Mouse (Mus musculus): ENCODE data around the gene Ush2a.

The Ush2a gene

DNA sequence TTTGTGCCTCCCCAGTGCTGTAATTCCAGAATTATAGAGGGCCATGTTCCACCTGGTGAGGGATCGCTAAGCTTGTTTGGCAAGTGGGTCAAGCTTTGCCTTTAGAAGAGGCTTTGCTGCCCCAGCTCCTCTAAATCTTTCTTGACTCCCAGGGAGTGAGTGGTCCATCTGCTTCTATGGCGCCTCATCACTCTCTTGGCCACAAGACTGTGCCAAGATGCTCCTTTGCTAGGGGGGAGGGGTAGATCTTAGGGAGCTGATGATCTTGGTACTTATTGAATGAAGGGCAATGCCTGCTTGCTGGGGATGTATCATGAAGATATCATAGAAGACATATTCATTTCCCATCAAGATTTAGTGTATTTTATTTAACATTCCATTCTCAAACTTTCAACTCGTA lies 279.7 kb downstream of the Ush2a start:
- DNase-seq (ENCODE audit: low read depth, low spot score), result no peak

DNA sequence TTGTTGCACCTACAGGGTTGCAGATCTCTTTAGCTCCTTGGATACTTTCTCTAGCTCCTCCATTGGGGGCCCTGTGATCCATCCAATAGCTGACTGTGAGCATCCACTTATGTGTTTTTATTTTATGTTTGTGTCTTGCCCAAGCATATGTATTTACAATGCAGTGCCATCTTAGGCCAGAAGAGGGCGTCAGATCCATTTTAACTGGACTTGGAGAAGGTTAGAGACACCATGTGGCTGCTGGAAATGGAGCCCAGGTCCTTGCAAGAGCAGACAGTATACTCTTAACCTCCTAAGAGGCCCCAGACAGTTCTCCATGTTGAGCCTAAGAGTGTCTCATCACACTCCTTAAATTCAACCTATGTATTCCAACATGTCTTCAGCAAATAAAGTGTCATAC lies 281.5 kb downstream of the Ush2a start:
- DNase-seq (ENCODE audit: low read depth, low spot score), result no peak

DNA sequence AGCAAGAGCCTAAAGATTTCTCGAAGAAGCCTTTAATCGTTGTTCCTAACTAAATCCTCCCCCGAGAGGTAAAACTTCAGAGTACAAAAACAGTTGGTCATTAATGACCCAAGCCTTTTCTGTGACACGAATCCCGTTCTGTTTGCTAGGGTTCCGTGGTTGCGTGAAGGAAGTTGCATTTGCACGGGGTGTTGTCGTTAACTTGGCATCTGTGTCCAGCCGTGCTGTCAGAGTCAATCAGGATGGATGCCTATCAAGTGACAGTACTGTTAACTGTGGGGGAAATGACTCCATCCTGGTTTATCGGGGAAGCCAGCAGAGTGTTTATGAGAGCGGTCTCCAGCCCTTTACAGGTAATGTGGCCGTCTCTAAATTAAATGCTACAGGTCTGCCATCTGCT lies 287.9 kb downstream of the Ush2a start:
- DNase-seq (ENCODE audit: low read depth, low spot score), result no peak

- DNase-seq (ENCODE audit: low read depth, low spot score), result no peak
Observed at GRCm38 (mm10) chr1:188551802-188552201, 290.0 kb downstream of the Ush2a start.

- DNase-seq (ENCODE audit: low read depth, low spot score), result no peak
Observed at GRCm38 (mm10) chr1:188558911-188559310, 297.1 kb downstream of the Ush2a start.

DNA sequence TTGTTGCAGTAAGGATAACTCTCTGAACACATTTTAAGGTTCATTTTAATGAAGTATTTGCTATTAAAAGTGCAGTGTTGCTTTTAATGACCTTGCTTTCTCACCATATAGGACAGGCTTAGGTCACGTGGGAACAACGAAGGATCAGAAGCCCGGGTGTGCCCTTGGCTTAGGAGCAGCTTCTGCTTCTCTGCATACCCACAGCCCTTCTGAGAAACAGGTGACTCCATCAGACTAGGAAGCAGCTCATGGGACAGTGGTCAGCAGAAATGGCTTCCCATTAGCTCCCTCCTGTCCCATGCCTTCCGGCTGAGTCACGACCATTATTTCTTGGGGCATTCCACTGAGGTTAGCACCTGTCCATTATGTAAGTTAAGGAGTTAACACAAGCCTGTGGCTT lies 304.4 kb downstream of the Ush2a start:
- DNase-seq (ENCODE audit: low read depth, low spot score), result no peak

DNA sequence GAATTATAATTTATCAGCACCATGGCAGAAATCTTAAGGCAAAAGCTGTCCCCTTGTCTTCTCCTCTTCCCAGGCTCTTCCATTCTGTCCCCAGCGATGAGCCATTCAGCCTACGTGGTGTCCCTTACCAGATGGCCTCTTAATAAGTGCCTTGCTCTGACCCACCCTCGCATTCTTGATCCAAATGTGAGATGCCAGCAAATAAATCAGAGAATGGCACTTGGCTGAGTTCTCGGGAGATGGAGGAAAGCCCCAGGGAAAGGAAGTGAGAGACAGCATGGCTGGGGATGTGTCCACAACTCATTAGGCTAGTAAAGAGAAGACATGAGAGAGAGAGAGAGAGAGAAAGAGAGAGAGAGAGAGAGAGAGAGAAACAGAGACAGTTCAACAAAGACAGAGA lies 305.7 kb downstream of the Ush2a start:
- peak; percentile 5 for DNase-seq (ENCODE audit: low read depth, low spot score)

- peak; percentile 66 for DNase-seq (ENCODE audit: low read depth, low spot score)
Observed at GRCm38 (mm10) chr1:188568295-188568961, 306.6 kb downstream of the Ush2a start.

DNA sequence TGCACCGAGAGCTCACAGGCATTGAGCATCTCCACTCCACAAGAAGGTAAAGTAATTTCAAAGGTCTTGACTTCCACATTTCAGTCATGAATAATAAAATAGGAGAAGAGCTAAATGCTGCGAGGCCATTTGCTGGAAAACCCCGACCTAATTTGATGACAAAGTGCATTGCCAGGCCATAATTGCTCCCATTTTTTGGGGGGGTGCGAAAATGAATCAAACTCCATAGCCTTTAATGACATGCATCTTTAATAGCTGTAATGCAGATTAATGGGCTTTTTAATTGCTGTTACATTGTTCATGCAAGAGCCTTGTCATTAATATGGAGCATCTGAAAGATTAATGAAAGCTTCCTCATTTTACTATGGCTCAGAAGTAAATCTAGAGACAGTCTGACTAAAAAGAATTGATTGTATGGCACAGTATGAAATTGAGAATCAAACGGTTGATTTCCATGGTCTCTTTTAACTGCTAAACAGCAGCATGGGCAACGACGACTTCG lies 314.5 kb downstream of the Ush2a start:
- DNase-seq (ENCODE audit: low read depth, low spot score), result no peak

DNA sequence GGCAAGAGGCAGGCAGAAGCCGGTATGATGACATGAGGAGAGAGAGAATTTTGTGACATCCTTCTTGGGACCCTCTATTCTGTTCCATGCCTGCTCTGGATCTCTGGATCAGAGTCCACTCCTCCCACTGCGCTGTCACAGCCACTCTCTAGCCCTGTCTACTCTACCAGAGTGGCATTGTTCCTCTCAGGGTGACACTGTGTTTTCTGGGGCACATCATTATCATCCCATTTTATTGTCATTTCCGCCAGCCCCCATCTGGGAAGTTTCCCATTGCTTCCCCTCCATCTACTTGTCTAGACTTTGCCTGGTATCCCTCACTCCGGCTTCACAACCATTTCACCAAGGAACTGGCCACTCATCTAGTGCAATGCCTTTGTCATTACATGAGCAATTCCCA lies 315.6 kb downstream of the Ush2a start:
- no peak for DNase-seq (ENCODE audit: low read depth, low spot score)

DNA sequence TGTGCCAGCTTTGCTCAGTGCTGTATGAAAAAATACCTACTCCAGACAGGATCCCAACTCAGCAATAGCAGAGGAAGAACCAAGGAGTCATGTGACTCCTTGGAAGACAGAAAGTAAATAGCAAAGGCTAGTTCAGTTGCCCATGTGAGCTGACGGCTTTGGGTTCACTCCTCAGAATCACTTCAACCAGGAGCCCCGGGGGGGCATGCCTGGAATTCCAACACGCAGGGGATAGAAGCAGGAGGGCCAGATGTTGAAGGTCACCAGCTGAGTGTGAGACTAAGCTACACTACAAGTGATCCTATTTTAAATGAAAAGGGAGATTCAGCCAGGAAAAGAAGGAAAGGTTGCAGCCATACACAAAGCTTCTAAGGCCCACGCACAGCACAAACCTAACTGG lies 319.3 kb downstream of the Ush2a start:
- DNase-seq (ENCODE audit: low read depth, low spot score), result no peak

GRCm38 (mm10) chr1:188595251-188595650 lies 333.4 kb downstream of the Ush2a start:
- DNase-seq (ENCODE audit: low read depth, low spot score), result no peak

- DNase-seq (ENCODE audit: low read depth, low spot score), result no peak
Observed at GRCm38 (mm10) chr1:188598052-188598451, 336.2 kb downstream of the Ush2a start.

- DNase-seq (ENCODE audit: low read depth, low spot score), result peak; percentile 6
Observed at GRCm38 (mm10) chr1:188599134-188599533, 337.3 kb downstream of the Ush2a start.

DNA sequence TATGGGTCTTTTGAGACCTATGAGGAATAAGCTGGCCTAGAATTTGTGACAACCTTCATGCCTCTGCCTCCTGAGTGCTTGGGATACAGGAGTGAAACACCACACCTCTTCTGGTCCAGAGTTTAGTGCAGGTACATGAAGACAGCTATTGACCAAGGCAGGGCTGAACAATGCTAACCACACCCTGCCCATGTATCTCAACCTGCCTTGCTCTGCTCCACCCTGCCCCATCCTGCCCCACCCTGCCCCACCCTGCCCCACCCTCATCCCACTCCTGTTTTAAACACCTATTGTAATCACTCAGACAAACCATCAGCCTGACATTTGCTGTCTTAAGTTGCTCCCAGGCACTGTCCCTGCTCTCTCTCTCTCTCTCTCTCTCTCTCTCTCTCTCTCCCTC lies 344.6 kb downstream of the Ush2a start:
- DNase-seq (ENCODE audit: low read depth, low spot score), result no peak

DNA sequence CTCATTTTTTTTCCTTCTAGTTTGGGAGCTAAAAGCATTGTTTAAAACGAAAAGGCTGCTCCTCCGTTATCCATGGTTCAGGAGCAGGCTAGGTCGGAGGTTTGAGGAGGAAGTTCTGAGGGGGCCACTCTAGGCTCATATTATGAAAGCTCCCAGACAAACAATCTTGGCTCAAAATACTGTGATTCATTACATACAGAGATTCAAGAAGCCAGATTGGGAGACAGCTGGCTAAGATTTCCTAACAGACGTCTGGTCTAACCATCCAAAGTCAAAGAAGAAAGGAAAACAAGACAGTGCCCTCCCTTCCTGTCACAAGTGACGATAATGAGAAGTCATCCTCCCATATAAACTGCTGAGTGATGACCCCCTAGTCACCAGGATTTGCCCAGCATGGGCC lies 354.7 kb downstream of the Ush2a start:
- DNase-seq (ENCODE audit: low read depth, low spot score), result peak; percentile 46

GRCm38 (mm10) chr1:188633736-188634135 lies 371.9 kb downstream of the Ush2a start:
- peak; percentile 74 for DNase-seq (ENCODE audit: low read depth, low spot score)

- DNase-seq (ENCODE audit: low read depth, low spot score), result no peak
Observed at GRCm38 (mm10) chr1:188639666-188640065, 377.8 kb downstream of the Ush2a start.

GRCm38 (mm10) chr1:188643156-188643555 lies 381.3 kb downstream of the Ush2a start:
- no peak for DNase-seq (ENCODE audit: low read depth, low spot score)

GRCm38 (mm10) chr1:188653001-188653400 lies 391.2 kb downstream of the Ush2a start:
- DNase-seq (ENCODE audit: low read depth, low spot score), result no peak

DNA sequence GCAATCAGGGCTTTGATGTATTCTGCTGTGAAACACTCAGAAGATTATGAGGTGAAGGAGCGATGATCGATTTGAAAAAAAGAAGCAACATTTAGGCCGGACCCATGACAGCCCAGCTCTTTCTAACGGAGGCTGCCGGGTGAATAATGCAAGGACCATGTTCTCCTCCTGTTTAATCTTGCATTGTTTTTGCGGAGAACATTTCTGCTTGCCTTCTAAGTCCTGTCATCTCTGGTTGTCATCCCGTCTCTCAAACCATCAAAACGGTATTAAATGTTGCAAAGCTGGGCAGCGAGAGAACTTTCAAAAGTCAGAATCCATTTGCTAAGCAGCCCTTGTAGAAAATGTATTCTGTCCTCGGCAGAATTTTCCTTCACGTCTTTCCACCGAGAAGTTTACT lies 394.3 kb downstream of the Ush2a start:
- DNase-seq (ENCODE audit: low read depth, low spot score), result no peak

DNA sequence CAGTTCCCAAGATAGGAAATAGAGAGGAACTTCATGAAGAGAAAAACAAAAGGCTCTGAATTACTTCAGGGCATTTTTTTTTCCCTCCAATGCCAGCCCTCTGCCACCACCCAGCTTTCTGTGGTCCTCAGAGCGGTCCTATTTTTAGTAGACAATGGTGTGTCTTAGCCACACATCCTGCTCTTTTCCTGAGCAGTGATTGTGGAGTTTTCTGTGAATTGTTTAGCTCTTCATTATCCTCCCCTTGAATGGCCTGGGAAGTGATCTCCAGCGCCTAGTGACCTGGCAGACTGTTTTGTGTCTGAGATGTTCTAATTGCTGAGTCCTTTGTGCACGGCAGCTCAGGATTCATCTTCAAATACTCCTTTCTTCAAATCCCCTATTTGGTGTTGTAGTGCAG lies 397.3 kb downstream of the Ush2a start:
- no peak for DNase-seq (ENCODE audit: low read depth, low spot score)

DNA sequence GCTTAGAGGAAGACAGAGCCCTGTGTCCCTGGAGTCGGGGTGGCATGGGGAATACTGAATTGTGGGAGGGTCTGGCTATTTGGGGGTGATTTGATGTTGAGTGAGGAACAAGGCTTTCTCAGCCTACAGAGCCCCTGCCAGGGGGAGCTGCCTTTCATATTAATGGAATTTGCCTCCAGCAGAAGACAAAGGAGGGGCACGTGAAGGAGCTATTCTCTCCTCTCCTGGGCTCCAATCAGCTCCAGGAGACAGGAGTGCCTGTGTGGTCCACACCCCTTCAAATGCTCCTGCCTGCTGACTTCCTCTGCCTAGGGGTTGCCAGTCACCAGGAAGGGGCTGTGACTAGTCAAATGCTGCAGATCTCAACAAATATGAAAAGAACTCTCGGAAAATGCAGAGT lies 398.5 kb downstream of the Ush2a start:
- no peak for DNase-seq (ENCODE audit: low read depth, low spot score)

- DNase-seq (ENCODE audit: low read depth, low spot score), result no peak
Observed at GRCm38 (mm10) chr1:188660882-188661281, 399.1 kb downstream of the Ush2a start.

Data from brain, adult 2 months (tissue).